Comparison of ENCODE assay signal across 8 mouse cellular contexts in the genomic region with DNA sequence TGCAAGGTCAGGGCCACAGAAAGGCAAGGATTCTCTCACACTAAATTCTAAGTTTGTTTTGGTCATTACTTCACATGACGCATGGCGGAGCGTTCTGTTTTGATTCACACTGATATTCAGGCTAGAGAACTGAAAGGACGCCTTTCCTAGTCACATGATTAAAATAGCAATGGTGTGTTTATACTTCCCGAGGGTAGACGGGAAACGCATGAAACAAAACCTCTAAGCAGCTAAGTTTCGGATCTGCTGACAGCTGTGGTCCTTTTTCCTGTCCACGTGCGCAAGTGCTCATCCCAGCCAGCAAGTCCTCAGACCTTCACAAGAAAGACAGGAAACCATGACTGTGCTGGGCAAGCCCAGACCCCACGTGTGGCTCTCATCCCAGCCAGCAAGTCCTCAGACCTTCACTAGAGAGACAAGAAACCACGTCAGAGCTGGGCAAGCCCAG. TPM values are rescaled to one million over a fixed set of nuclear protein-coding genes. Genes with fewer than 3 reads are reported as not detected.
DNase-seq lines count a peak whose midpoint lies in the region; ATAC-seq and TF ChIP-seq lines count a peak whose summit lies in the region.

No protein-coding gene starts in this region.

- H3K4me2 ChIP-seq in midbrain, embryonic 11.5 days, result no peak overlapping the region
- H3K4me2 ChIP-seq in lung, postnatal 0 days (replicated peaks; ENCODE audit: low read depth, low read length), result peak overlapping the region; percentile 42
- no peak overlapping the region for H3K4me2 ChIP-seq in hindbrain, embryonic 16.5 days (ENCODE audit: low read length)
- no peak overlapping the region for H3K4me2 ChIP-seq in hindbrain, embryonic 14.5 days (replicated peaks)

- peak; percentile 67 for DNase-seq in midbrain, embryonic 11.5 days (ENCODE audit: low spot score, missing footprints)
- no peak for DNase-seq in midbrain, embryonic 10.5 days (ENCODE audit: low spot score)
- peak; percentile 8 to 17 for DNase-seq in gastrocnemius, postnatal 36 days
- peak; percentile 45 to 68 for DNase-seq in kidney, adult 8-10 months
- peak; percentile 83 for DNase-seq in lung, postnatal 0 days (ENCODE audit: low spot score)
- no peak for DNase-seq in urinary bladder, postnatal 14 days (ENCODE audit: low spot score)
- no peak for DNase-seq in hindbrain, embryonic 14.5 days (ENCODE audit: low spot score)

- no peak for ATAC-seq in midbrain, embryonic 11.5 days (ENCODE audit: low FRiP score)
- peak; percentile 94 for ATAC-seq in lung, postnatal 0 days
- no peak for ATAC-seq in hindbrain, embryonic 16.5 days
- no peak for ATAC-seq in hindbrain, embryonic 14.5 days (ENCODE audit: low FRiP score)

- intact Hi-C loops in gastrocnemius, postnatal 36 days (cut with DNase I), result no loop called here

- H3K4me1 ChIP-seq in midbrain, embryonic 11.5 days (ENCODE audit: control insufficient read depth, insufficient read depth, low read length), result no peaks in the 10 kb centered on the region
- no peaks in the 10 kb centered on the region for H3K4me1 ChIP-seq in midbrain, embryonic 10.5 days
- peaks cover 4% of the 10 kb centered on the region; the same call in 1 of the 2 replicates for H3K4me1 ChIP-seq in lung, postnatal 0 days (ENCODE audit: insufficient read depth, low read depth, low read length)
- H3K4me1 ChIP-seq in hindbrain, embryonic 16.5 days (ENCODE audit: control insufficient read depth, insufficient read depth, low read depth, low read length), result no peaks in the 10 kb centered on the region
- H3K4me1 ChIP-seq in hindbrain, embryonic 14.5 days (replicated peaks; ENCODE audit: control insufficient read depth, insufficient read depth, low read length), result no peaks in the 10 kb centered on the region

- no peak overlapping the region for H3K4me3 ChIP-seq in midbrain, embryonic 11.5 days (ENCODE audit: low read depth, low read length)
- H3K4me3 ChIP-seq in midbrain, embryonic 10.5 days, result no peak overlapping the region
- peak overlapping the region; percentile 19; the same call in 1 of the 2 replicates for H3K4me3 ChIP-seq in lung, postnatal 0 days (ENCODE audit: low read depth, low read length)
- H3K4me3 ChIP-seq in hindbrain, embryonic 16.5 days (ENCODE audit: low read length), result no peak overlapping the region
- no peak overlapping the region for H3K4me3 ChIP-seq in hindbrain, embryonic 14.5 days (replicated peaks; ENCODE audit: low read length)

- H3K27ac ChIP-seq in midbrain, embryonic 11.5 days (ENCODE audit: low read depth, low read length), result no peak overlapping the region
- no peak overlapping the region for H3K27ac ChIP-seq in midbrain, embryonic 10.5 days (replicated peaks)
- H3K27ac ChIP-seq in lung, postnatal 0 days (ENCODE audit: low read length), result peak overlapping the region; percentile 73
- no peak overlapping the region for H3K27ac ChIP-seq in hindbrain, embryonic 16.5 days (ENCODE audit: low read depth, low read length)
- no peak overlapping the region for H3K27ac ChIP-seq in hindbrain, embryonic 14.5 days

- WGBS in midbrain, embryonic 11.5 days, result 86% methylated on average over 12 of the region's 12 CpGs
- 83% methylated on average over 12 of the region's 12 CpGs for WGBS in midbrain, embryonic 10.5 days
- WGBS in lung, postnatal 0 days, result 33% methylated on average over 12 of the region's 12 CpGs
- WGBS in hindbrain, embryonic 16.5 days, result 83% methylated on average over 12 of the region's 12 CpGs
- 78% methylated on average over 12 of the region's 12 CpGs for WGBS in hindbrain, embryonic 14.5 days

- no peaks in the 10 kb centered on the region for H3K27me3 ChIP-seq in midbrain, embryonic 11.5 days (ENCODE audit: control insufficient read depth, insufficient read depth, low read length)
- H3K27me3 ChIP-seq in midbrain, embryonic 10.5 days (ENCODE audit: low read depth, poor library complexity, severe bottlenecking), result no peaks in the 10 kb centered on the region
- H3K27me3 ChIP-seq in lung, postnatal 0 days (replicated peaks; ENCODE audit: insufficient read depth, low read length), result no peaks in the 10 kb centered on the region
- H3K27me3 ChIP-seq in hindbrain, embryonic 16.5 days (replicated peaks; ENCODE audit: control insufficient read depth, insufficient read depth, low read length), result no peaks in the 10 kb centered on the region
- H3K27me3 ChIP-seq in hindbrain, embryonic 14.5 days (ENCODE audit: control insufficient read depth, insufficient read depth, low read length), result no peaks in the 10 kb centered on the region

- no peaks in the 10 kb centered on the region for H3K9me3 ChIP-seq in midbrain, embryonic 11.5 days (ENCODE audit: control insufficient read depth, low read length)
- H3K9me3 ChIP-seq in midbrain, embryonic 10.5 days (replicated peaks), result no peaks in the 10 kb centered on the region
- H3K9me3 ChIP-seq in lung, postnatal 0 days (ENCODE audit: low read length), result no peaks in the 10 kb centered on the region
- no peaks in the 10 kb centered on the region for H3K9me3 ChIP-seq in hindbrain, embryonic 16.5 days (ENCODE audit: control insufficient read depth, low read length)
- no peaks in the 10 kb centered on the region for H3K9me3 ChIP-seq in hindbrain, embryonic 14.5 days (ENCODE audit: control insufficient read depth, low read length)

- H3K9ac ChIP-seq in midbrain, embryonic 11.5 days (ENCODE audit: low read length), result no peak overlapping the region
- no peak overlapping the region for H3K9ac ChIP-seq in lung, postnatal 0 days (replicated peaks; ENCODE audit: low read depth)
- H3K9ac ChIP-seq in hindbrain, embryonic 16.5 days (ENCODE audit: low read depth, low read length), result no peak overlapping the region
- no peak overlapping the region for H3K9ac ChIP-seq in hindbrain, embryonic 14.5 days

- TF ChIP-seq CTCF in lung, postnatal 0 days (IDR thresholded peaks at IDR 0.05), result no peak

- TF ChIP-seq EP300 in lung, postnatal 0 days (IDR thresholded peaks at IDR 0.05), result peak; percentile 95

- H3K36me3 ChIP-seq in midbrain, embryonic 11.5 days (ENCODE audit: control insufficient read depth, insufficient read depth, low read length), result no peaks in the 10 kb centered on the region
- no peaks in the 10 kb centered on the region for H3K36me3 ChIP-seq in midbrain, embryonic 10.5 days
- H3K36me3 ChIP-seq in lung, postnatal 0 days (ENCODE audit: insufficient read depth, low read length), result no peaks in the 10 kb centered on the region
- H3K36me3 ChIP-seq in hindbrain, embryonic 16.5 days (ENCODE audit: control insufficient read depth, insufficient read depth, low read length), result no peaks in the 10 kb centered on the region
- H3K36me3 ChIP-seq in hindbrain, embryonic 14.5 days (replicated peaks; ENCODE audit: control insufficient read depth, insufficient read depth), result no peaks in the 10 kb centered on the region

RNA-seq across cellular contexts. Expression of a gene that starts 37.7 kb away (rescaled TPM):
- 19.2 and 19.3 TPM in 2 replicates for polyA plus RNA-seq in midbrain, embryonic 11.5 days (2014; fragmentation: Nextera tagmentation; extraction: Ambion mirVana)
- polyA plus RNA-seq in midbrain, embryonic 10.5 days (2016; fragmentation: Nextera tagmentation; extraction: Ambion mirVana), result 12.9 and 14.4 TPM in 2 replicates
- total RNA-seq in gastrocnemius, postnatal 36 days (2021), result 10 to 100 TPM; 19.0 to 22.1 TPM
- polyA plus RNA-seq in lung, postnatal 0 days (2015; fragmentation: Nextera tagmentation; extraction: Ambion mirVana), result 13.1 and 13.7 TPM in 2 replicates
- polyA plus RNA-seq in hindbrain, embryonic 16.5 days (2015; fragmentation: Nextera tagmentation; extraction: Ambion mirVana), result 15.8 and 17.4 TPM in 2 replicates
- 18.8 and 19.9 TPM in 2 replicates for polyA plus RNA-seq in hindbrain, embryonic 14.5 days (2014; fragmentation: Nextera tagmentation; extraction: Ambion mirVana)

Comparison
In these comparisons a context has a peak if more than half of its experiments do, and no peak if none do; other contexts are left out.
1. DNase-seq: peak in midbrain, embryonic 11.5 days (single experiment), gastrocnemius, postnatal 36 days (2 of 2), kidney, adult 8-10 months (2 of 2) and lung, postnatal 0 days (single experiment); none in midbrain, embryonic 10.5 days (single experiment), urinary bladder, postnatal 14 days (single experiment) and hindbrain, embryonic 14.5 days (single experiment).